Mouse (Mus musculus) megakaryocyte-erythroid progenitor cell, adult 5-6 weeks (primary cell): ENCODE results near the gene Slc26a9. TPM values are rescaled to one million over a fixed set of nuclear protein-coding genes. Genes with fewer than 3 reads are reported as not detected.

ENCODE experiments used
- ATAC-seq: replicated peaks from 2 replicates; pipeline ENCODE4 v1.8.0; 2016; ENCODE audit warnings: mild to moderate bottlenecking, inconsistent platforms; ENCODE audit not compliant: severe bottlenecking, poor library complexity, low FRiP score, low TSS enrichment
- total RNA-seq, 2 experiments: library from RNA; stranded (forward) in 1 of 2; stranded (reverse) in 1 of 2; fragments of 200-1000, 215-1000 nt in 1 of 2; fragments of >200 nt in 1 of 2; fragmentation: Nextera tagmentation in 1 of 2; gene quantifications; 2 replicates each; pipeline ENCODE4 v1.2.3; 2014 to 2017

Gene Slc26a9
- total RNA-seq, 2 experiments from 2014 or later, result not detected

- ATAC-seq, result no peak
Observed at GRCm38 (mm10) chr1:131761079-131761831, 17.4 kb downstream of the Slc26a9 start.

GRCm38 (mm10) chr1:131763683-131764082 is 19.9 kb downstream of the Slc26a9 start:
- no peak for ATAC-seq

- ATAC-seq, result no peak
Observed at GRCm38 (mm10) chr1:131764581-131765338, 20.9 kb downstream of the Slc26a9 start.

GRCm38 (mm10) chr1:131765357-131766001 is 21.7 kb downstream of the Slc26a9 start:
- ATAC-seq, result peak; percentile 76

- ATAC-seq, result no peak
Observed at GRCm38 (mm10) chr1:131769296-131769695, 25.5 kb downstream of the Slc26a9 start.

GRCm38 (mm10) chr1:131770656-131771055 is 26.8 kb downstream of the Slc26a9 start:
- ATAC-seq, result no peak

- ATAC-seq, result no peak
Observed at GRCm38 (mm10) chr1:131771440-131771839, 27.6 kb downstream of the Slc26a9 start.

GRCm38 (mm10) chr1:131794591-131794990 is 50.8 kb downstream of the Slc26a9 start:
- ATAC-seq, result no peak

- ATAC-seq, result no peak
Observed at GRCm38 (mm10) chr1:131795171-131795570, 51.3 kb downstream of the Slc26a9 start.

- 0 out of 2 replicates have a peak, but pooled peaks have one; percentile 37 for ATAC-seq
Observed at GRCm38 (mm10) chr1:131797202-131797909, 53.5 kb downstream of the Slc26a9 start, which contains the start of gene Pm20d1. Gene Pm20d1 (plus strand): TSS chr1:131797381.

GRCm38 (mm10) chr1:131800001-131800400 is 56.2 kb downstream of the Slc26a9 start:
- no peak for ATAC-seq

- ATAC-seq, result no peak
Observed at GRCm38 (mm10) chr1:131801071-131801470, 57.2 kb downstream of the Slc26a9 start.

GRCm38 (mm10) chr1:131802652-131803051 is 58.8 kb downstream of the Slc26a9 start:
- no peak for ATAC-seq

GRCm38 (mm10) chr1:131804166-131804565 is 60.3 kb downstream of the Slc26a9 start:
- no peak for ATAC-seq

- ATAC-seq, result no peak
Observed at GRCm38 (mm10) chr1:131808986-131809385, 65.2 kb downstream of the Slc26a9 start.

- ATAC-seq, result no peak
Observed at GRCm38 (mm10) chr1:131809651-131810050, 65.8 kb downstream of the Slc26a9 start.

- no peak for ATAC-seq
Observed at GRCm38 (mm10) chr1:131811393-131811792, 67.6 kb downstream of the Slc26a9 start.

- ATAC-seq, result no peak
Observed at GRCm38 (mm10) chr1:131812006-131812405, 68.2 kb downstream of the Slc26a9 start.

GRCm38 (mm10) chr1:131812631-131813295 is 68.9 kb downstream of the Slc26a9 start:
- no peak for ATAC-seq
